Mouse (Mus musculus) frontal cortex, postnatal 36 days (tissue): ENCODE measurements around the gene Ttc27.

Source experiments
- DNase-seq, 2 experiments: peaks; one replicate each; pipeline ENCODE4 v3.0.0; 2022; ENCODE audit warnings: low spot score in 2 of 2

Ttc27 gene

GRCm38 (mm10) chr17:74752906-74753627 lies 35.5 kb downstream of the Ttc27 start:
- DNase-seq, result peak in 1 of 2 experiments; percentile 34

- no peak for DNase-seq
These were observed 36.1 kb downstream of the Ttc27 start for GRCm38 (mm10) chr17:74753628-74754104.

- no peak for DNase-seq
These were observed 37.0 kb downstream of the Ttc27 start for GRCm38 (mm10) chr17:74754369-74755118.

- DNase-seq, result no peak
These were observed 51.9 kb downstream of the Ttc27 start for GRCm38 (mm10) chr17:74769390-74769811.

- DNase-seq, result no peak
These were observed 54.8 kb downstream of the Ttc27 start for GRCm38 (mm10) chr17:74772364-74772763.

- DNase-seq, result no peak
These were observed 56.0 kb downstream of the Ttc27 start for GRCm38 (mm10) chr17:74773556-74773955.

GRCm38 (mm10) chr17:74780133-74780532 lies 62.6 kb downstream of the Ttc27 start:
- no peak for DNase-seq

- DNase-seq, result no peak
These were observed 63.1 kb downstream of the Ttc27 start for GRCm38 (mm10) chr17:74780627-74781026.

GRCm38 (mm10) chr17:74781911-74782310 lies 64.4 kb downstream of the Ttc27 start:
- no peak for DNase-seq

- no peak for DNase-seq
These were observed 68.1 kb downstream of the Ttc27 start for GRCm38 (mm10) chr17:74785586-74785985.

GRCm38 (mm10) chr17:74786198-74786734 lies 68.7 kb downstream of the Ttc27 start:
- DNase-seq, result no peak

GRCm38 (mm10) chr17:74796023-74796699 lies 78.6 kb downstream of the Ttc27 start:
- DNase-seq, result no peak

GRCm38 (mm10) chr17:74799865-74800264 lies 82.3 kb downstream of the Ttc27 start:
- DNase-seq, result no peak

- no peak for DNase-seq
These were observed 85.2 kb downstream of the Ttc27 start for GRCm38 (mm10) chr17:74802765-74803164.

- no peak for DNase-seq
These were observed 86.3 kb downstream of the Ttc27 start for GRCm38 (mm10) chr17:74803835-74804234.

- DNase-seq, result no peak
These were observed 86.9 kb downstream of the Ttc27 start for GRCm38 (mm10) chr17:74804321-74804930.

- no peak for DNase-seq
These were observed 90.1 kb downstream of the Ttc27 start for GRCm38 (mm10) chr17:74807509-74808248.

- DNase-seq, result no peak
These were observed 90.8 kb downstream of the Ttc27 start for GRCm38 (mm10) chr17:74808330-74808729.

- no peak for DNase-seq
These were observed 91.4 kb downstream of the Ttc27 start for GRCm38 (mm10) chr17:74808901-74809300.

GRCm38 (mm10) chr17:74810892-74811625 lies 93.5 kb downstream of the Ttc27 start:
- peak in 1 of 2 experiments; percentile 36 for DNase-seq
